Mouse (Mus musculus) bone marrow, adult 2 months (tissue): ENCODE results near the gene Tns3. TPM values are rescaled to one million over a fixed set of nuclear protein-coding genes. Genes with fewer than 3 reads are reported as not detected.

ENCODE experiments used
- H3K27ac ChIP-seq: fragments of 200-500 bp; 2 replicates; pipeline ENCODE4 v1.5.1; 2012; ENCODE audit warnings: low read depth, mild to moderate bottlenecking, control low read depth, inconsistent platforms, low read length; ENCODE audit not compliant: control insufficient read depth, poor library complexity, insufficient read depth
- H3K4me1 ChIP-seq: fragments of 200-500 bp; 2 replicates; pipeline ENCODE4 v1.6.1; 2011; ENCODE audit warnings: low read length; ENCODE audit not compliant: control insufficient read depth, insufficient read depth
- H3K4me3 ChIP-seq: fragments of 200-500 bp; replicated peaks from 2 replicates; pipeline ENCODE3; 2011; ENCODE audit warnings: mild to moderate bottlenecking, low read depth, low read length, control low read depth; ENCODE audit not compliant: control insufficient read depth
- CTCF ChIP-seq: fragments of 200-500 bp; IDR thresholded peaks from 2 replicates; pipeline ENCODE4 v1.5.1; 2011; ENCODE audit warnings: low read length, control low read depth; ENCODE audit not compliant: control insufficient read depth, insufficient read depth
- POLR2A ChIP-seq: fragments of 200-500 bp; IDR thresholded peaks from 2 replicates; pipeline ENCODE4 v1.6.1; 2011; ENCODE audit warnings: low read depth, mild to moderate bottlenecking, control low read depth, low read length, borderline replicate concordance; ENCODE audit not compliant: control insufficient read depth
- WGBS: fragments of 180-500 bp; shearing (Covaris S2); methylation state at CpG from one replicate; pipeline ENCODE4 v1.1.7; 2018; 5-methylcytosine and 5-hydroxymethylcytosine counted together
- polyA plus RNA-seq: library from polyadenylated mRNA; stranded (reverse); fragments of >200 nt; gene quantifications from 2 replicates; pipeline ENCODE4 v1.2.4, GENCODE M21; 2011; ENCODE audit warnings: low replicate concordance; ENCODE audit not compliant: missing spikeins, insufficient read depth, insufficient read length

The Tns3 gene
- polyA plus RNA-seq, 1 experiment: 14.9 TPM

GRCm38 (mm10) chr11:8645609-8646008 is 18.7 kb downstream of the Tns3 start:
- Histone ChIP-seq H3K27ac (no peak overlapping the region), H3K4me1 (peaks cover 3% of the 10 kb centered on the region; the same call in 1 of the 2 replicates), H3K4me3 (no peak overlapping the region)
- WGBS: 94% methylated on average over 3 of the region's 3 CpGs
- TF ChIP-seq POLR2A: no peak
- no peak for TF ChIP-seq CTCF

GRCm38 (mm10) chr11:8644272-8644671 is 20.1 kb downstream of the Tns3 start:
- Histone ChIP-seq H3K4me1 (peaks cover 3% of the 10 kb centered on the region; the same call in 1 of the 2 replicates), H3K4me3 (no peak overlapping the region), H3K27ac (no peak overlapping the region)
- TF ChIP-seq CTCF (no peak), POLR2A (no peak)
- 68% methylated on average over 2 of the region's 2 CpGs for WGBS

DNA sequence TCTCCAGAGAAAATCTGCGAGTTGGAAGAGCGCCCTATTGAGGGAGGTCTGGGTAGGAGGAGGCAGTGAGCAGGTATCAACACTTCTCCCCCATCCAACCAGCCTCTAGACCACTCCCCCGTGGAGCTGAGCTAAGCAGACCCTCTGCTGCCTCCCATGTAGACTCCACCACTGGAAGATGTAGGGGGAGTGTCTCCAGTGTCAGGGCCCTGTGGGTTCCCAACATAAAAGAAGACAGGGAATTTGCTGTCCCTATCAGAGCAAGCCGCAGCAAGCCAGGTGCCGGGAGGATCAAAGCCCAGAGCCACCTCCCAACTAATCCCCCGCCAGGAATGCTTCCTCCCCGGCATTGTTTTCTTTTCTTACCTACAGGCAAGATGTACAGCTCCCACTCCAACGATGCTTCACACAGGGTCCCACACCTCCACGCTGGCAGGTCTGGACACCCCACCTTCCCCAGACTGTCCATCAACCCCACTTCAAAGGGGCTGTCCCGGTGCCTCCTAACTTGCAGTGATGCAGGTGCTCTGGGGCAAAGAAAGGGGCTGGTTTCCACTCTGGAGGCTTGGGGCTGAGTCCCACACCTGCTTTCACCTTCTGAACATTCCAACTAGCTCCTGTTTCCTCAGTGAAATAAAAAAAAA is 22.6 kb downstream of the Tns3 start:
- Histone ChIP-seq H3K4me3 (no peak overlapping the region), H3K27ac (no peak overlapping the region), H3K4me1 (peaks cover 7% of the 10 kb centered on the region; the same call in 1 of the 2 replicates)
- TF ChIP-seq CTCF: no peak
- no peak for TF ChIP-seq POLR2A
- WGBS: 82% methylated on average over 10 of the region's 10 CpGs

DNA sequence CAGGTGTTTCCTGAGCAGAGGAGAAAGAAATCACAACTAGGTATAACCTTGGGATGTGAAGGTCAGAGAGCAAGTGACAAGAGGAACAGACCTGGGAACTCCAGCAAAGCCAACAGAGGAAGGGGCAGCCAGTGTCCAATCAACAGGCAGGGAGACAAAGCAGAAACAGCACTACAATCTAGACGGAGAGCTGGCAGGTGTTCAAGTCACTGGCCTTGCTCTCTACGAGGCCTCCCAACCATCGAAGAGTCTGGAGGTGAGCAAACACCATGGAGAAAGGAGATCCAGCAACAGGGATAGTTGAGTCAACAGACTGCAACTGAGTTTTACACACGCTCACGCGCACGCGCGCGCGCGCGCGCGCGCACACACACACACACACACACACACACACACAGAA is 24.6 kb downstream of the Tns3 start:
- no peak for TF ChIP-seq POLR2A
- no peak for TF ChIP-seq CTCF
- Histone ChIP-seq H3K4me1 (peaks cover 10% of the 10 kb centered on the region), H3K27ac (no peak overlapping the region), H3K4me3 (no peak overlapping the region)
- 78% methylated on average over 14 of the region's 16 CpGs for WGBS

DNA sequence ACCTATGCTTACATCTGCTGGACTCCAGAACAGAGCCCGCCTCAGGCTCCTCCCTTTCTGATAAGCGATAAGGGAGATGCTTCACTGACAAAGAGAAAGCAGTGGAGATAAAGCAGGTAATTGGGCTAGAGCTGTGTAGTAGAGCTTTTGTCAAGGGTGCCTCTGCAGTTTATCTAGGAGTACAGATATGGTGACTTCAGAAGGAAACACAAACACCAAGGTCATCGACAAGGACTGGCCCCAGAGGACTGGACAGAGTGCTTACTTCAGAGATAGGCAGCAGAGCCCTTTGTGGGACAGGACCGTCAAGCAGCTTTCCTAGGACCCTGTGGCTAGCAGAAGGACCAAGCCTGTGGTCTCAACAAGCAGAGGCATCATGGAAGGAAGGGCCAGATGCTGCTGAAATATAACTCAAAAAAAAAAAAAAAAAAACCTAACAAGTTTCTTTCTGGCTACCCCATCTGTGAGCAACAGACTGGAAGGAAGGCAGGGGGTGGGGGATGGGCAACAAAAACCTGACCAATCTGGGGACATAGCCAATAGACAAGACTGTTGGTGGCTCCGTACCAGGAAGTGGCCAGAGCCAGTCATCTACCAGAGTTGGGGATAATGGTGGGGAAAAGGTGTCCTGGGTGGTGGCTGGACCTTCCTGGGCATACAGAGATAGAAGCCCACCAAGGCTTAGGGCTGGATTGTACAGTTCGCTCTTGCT is 25.2 kb downstream of the Tns3 start:
- no peak overlapping the region for H3K27ac ChIP-seq
- no peak for TF ChIP-seq CTCF
- H3K4me3 ChIP-seq: no peak overlapping the region
- WGBS: 64% methylated on average over 6 of the region's 6 CpGs
- peaks cover 7% of the 10 kb centered on the region for H3K4me1 ChIP-seq

DNA sequence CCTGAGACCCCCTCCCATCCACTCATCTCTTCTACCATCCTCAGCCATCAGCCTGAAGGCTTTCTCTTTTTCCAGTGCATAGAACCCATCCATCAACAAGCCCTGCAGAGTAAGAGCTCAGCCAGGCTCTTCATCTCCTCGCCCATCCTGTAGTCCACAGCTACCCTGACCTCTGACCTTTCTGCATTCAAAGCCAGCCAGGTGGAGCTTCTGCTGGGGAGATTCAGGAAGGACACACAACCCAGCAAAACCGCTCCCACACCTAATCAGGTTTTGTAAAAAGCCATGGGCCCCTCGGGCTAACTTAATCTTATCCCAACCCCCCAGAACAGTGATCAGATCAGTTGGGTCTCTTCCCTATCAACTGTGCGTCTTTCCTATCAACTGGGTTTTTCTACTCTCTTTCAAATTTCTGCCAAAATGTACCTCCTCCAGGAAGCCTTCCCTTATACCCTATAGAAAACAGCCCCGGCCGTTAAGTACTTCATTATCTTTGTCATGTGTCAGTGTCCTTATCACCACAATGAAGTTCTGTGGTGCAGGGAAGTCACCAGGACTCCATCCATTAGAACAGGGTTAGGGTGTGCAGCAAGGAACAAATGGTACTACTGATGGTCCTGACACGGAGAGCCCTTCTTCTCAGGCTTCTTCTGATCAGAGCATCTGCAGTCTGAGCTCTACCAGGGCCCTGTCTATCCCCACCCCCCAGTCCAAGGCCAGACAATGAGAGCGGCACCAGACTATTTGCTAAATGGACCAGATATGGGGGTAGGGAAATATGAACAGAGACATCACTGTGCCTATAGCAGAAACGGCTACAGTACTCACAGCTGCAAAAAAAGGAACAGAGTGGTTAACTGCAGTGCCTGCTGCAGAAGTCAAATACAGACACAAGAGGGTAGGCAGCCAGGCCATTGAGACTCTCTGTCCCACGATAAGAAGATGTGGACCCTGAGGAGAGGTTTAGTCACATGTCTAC is 26.6 kb downstream of the Tns3 start:
- TF ChIP-seq CTCF (no peak), POLR2A (no peak)
- Histone ChIP-seq H3K27ac (no peak overlapping the region), H3K4me3 (no peak overlapping the region), H3K4me1 (peaks cover 7% of the 10 kb centered on the region)
- WGBS: 47% methylated on average over 10 of the region's 10 CpGs

DNA sequence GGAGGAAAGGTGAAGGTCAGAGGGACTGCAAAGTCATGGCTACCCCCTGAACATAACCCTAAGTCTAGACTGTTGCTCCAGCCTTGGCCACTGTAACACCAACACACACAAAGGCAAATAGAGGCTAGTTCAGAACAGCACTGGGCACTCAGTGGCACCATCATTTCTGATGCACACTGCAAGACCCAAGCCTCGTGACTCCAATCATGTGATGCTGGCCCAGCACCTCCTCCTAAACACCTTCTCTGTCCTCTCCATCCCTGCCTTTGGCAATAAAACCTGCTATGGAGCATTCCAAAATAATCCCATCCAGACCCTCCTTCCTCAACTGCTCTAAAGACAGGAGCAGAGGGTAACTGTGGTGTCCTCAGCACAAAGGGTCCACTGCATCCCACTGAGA is 27.7 kb downstream of the Tns3 start:
- TF ChIP-seq POLR2A (no peak), CTCF (no peak)
- no peak overlapping the region for H3K4me3 ChIP-seq
- 64% methylated on average over 1 of the region's 1 CpGs for WGBS
- H3K27ac ChIP-seq: no peak overlapping the region
- peaks cover 7% of the 10 kb centered on the region for H3K4me1 ChIP-seq

DNA sequence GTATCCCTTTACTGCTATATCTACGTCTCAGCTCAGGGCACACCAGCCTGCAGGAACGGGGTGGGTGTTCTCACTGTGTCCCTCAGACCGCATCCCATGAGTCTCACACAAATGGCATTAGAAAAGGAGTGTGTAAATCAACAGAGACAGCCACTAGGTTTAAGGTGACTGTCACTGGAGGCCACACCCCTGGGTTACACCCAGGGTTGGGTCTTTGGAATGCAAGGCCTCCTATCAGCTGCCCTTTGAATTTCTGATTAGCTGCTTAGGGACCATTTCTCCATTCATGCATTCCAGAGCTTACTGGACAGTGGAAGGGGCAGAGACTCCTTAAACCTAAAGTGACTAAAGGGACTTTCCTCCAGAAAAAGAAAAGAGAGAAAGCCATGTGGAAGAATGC is 28.6 kb downstream of the Tns3 start:
- WGBS: 71% methylated on average over 3 of the region's 3 CpGs
- H3K27ac ChIP-seq: no peak overlapping the region
- TF ChIP-seq CTCF (no peak), POLR2A (no peak)
- peaks cover 7% of the 10 kb centered on the region for H3K4me1 ChIP-seq
- no peak overlapping the region for H3K4me3 ChIP-seq
